Mouse (Mus musculus) central nervous system, embryonic 11.5 days (tissue): ENCODE results near the gene Fsd1l. TPM values are rescaled to one million over a fixed set of nuclear protein-coding genes. Genes with fewer than 3 reads are reported as not detected.

ENCODE experiments used
- polyA plus RNA-seq: library from polyadenylated mRNA; depleted of rRNA; stranded (reverse); fragments of >200 nt; gene quantifications from 2 replicates; pipeline ENCODE4 v1.2.3, GENCODE M21; 2012; rRNA removed

The Fsd1l gene
- polyA plus RNA-seq = 12.1 and 15.2 TPM in 2 replicates

GRCm38 (mm10) chr4:53631316-53632010 lies at the start of gene Fsd1l:
Gene Fsd1l, plus strand, starts transcription at chr4:53631471.

GRCm38 (mm10) chr4:53713704-53714050 lies 82.4 kb downstream of the Fsd1l start, which contains the start of gene Fktn:
Gene Fktn, plus strand, starts transcription at chr4:53713998.

Other genes with a start within 250 kb of the Fsd1l start
- 9.6 and 15.2 TPM in 2 replicates for gene Slc44a1, start 191.1 kb upstream of the Fsd1l start, polyA plus RNA-seq
- 11.1 and 15.6 TPM in 2 replicates for gene Fktn, start 82.5 kb downstream of the Fsd1l start, polyA plus RNA-seq
- 24.5 and 42.9 TPM in 2 replicates for gene Tal2, start 148.2 kb downstream of the Fsd1l start, polyA plus RNA-seq
- gene Tmem38b, start 194.6 kb downstream of the Fsd1l start, polyA plus RNA-seq = 7.0 and 10.3 TPM in 2 replicates